In genomic region chr1:63639921-63640320, GRCm38 (mm10) we compare ENCODE assay signal across 22 mouse cellular contexts. TPM values are rescaled to one million over a fixed set of nuclear protein-coding genes. Genes with fewer than 3 reads are reported as not detected.
"Had no signal": no experiment of that assay in that cellular context is flagged by ENCODE, and none has a peak within 500 bp of the region (broad histone marks: within the 10 kb centered on the region; RNA-seq: fewer than 3 reads in every experiment).

No protein-coding gene starts in this region.

- H3K27me3 ChIP-seq: midbrain, embryonic 12.5 days; neural tube, embryonic 12.5 days; stomach, embryonic 15.5 days had no signal

- H3K4me2 ChIP-seq: lung, embryonic 14.5 days; midbrain, embryonic 12.5 days; neural tube, embryonic 12.5 days; stomach, embryonic 15.5 days had no signal

- H3K9ac ChIP-seq: lung, embryonic 14.5 days; midbrain, embryonic 12.5 days; neural tube, embryonic 12.5 days; stomach, embryonic 15.5 days had no signal

- H3K9me3 ChIP-seq: midbrain, embryonic 10.5 days; midbrain, embryonic 12.5 days; neural tube, embryonic 12.5 days; stomach, embryonic 15.5 days had no signal

- DNase-seq: lung, adult 18-20 months; lung, embryonic 14.5 days; lung, postnatal 10 days; lung, postnatal 4 days; midbrain, embryonic 14.5 days; right cerebral cortex, postnatal 14 days; thymus, postnatal 14 days; thymus, postnatal 36 days had no signal

- ATAC-seq: midbrain, embryonic 16.5 days had no signal

- H3K4me1 ChIP-seq: midbrain, embryonic 10.5 days; midbrain, embryonic 12.5 days; neural tube, embryonic 12.5 days; stomach, embryonic 15.5 days had no signal

- H3K36me3 ChIP-seq: midbrain, embryonic 10.5 days; midbrain, embryonic 12.5 days; neural tube, embryonic 12.5 days; stomach, embryonic 15.5 days had no signal

- H3K4me3 ChIP-seq: midbrain, embryonic 10.5 days; midbrain, embryonic 12.5 days; neural tube, embryonic 12.5 days; stomach, embryonic 15.5 days had no signal

- H3K27ac ChIP-seq: midbrain, embryonic 10.5 days; midbrain, embryonic 12.5 days; neural tube, embryonic 12.5 days; stomach, embryonic 15.5 days; stomach, postnatal 0 days had no signal

RNA-seq across cellular contexts. Expression of gene Gm39653, which starts 24.2 kb away (rescaled TPM):
- total RNA-seq: megakaryocyte, adult 5-6 weeks; megakaryocyte-erythroid progenitor cell, adult 5-6 weeks; neutrophil, adult 5-6 weeks had no signal
- polyA plus RNA-seq: lung, embryonic 14.5 days; lung, embryonic 16.5 days; midbrain, embryonic 10.5 days; midbrain, embryonic 12.5 days; midbrain, embryonic 14.5 days; midbrain, embryonic 16.5 days; neural tube, embryonic 12.5 days; neural tube, embryonic 14.5 days; spleen, adult 2 months; stomach, embryonic 15.5 days; stomach, postnatal 0 days; testis, adult 2 months; thymus, postnatal 0 days had no signal

RNA-seq across cellular contexts. Expression of gene Dytn, which starts 46.8 kb away (rescaled TPM):
- total RNA-seq: megakaryocyte, adult 5-6 weeks; megakaryocyte-erythroid progenitor cell, adult 5-6 weeks; neutrophil, adult 5-6 weeks had no signal
- polyA plus RNA-seq: lung, embryonic 14.5 days; lung, embryonic 16.5 days; midbrain, embryonic 10.5 days; midbrain, embryonic 12.5 days; midbrain, embryonic 14.5 days; neural tube, embryonic 14.5 days; spleen, adult 2 months; stomach, embryonic 15.5 days; stomach, postnatal 0 days; testis, adult 2 months; thymus, postnatal 0 days had no signal
